Mouse (Mus musculus) small intestine, adult 2 months (tissue): ENCODE data around the gene Lrrc28.

Experiments
- CTCF ChIP-seq: fragments of 200-500 bp; IDR thresholded peaks from 2 replicates; pipeline ENCODE4 v1.5.1; 2012; ENCODE audit warnings: low read depth, mild to moderate bottlenecking, control low read depth, inconsistent platforms, low read length, moderate library complexity, mixed read lengths; ENCODE audit not compliant: insufficient replicate concordance, insufficient read length; ENCODE audit errors: extremely low read depth
- POLR2A ChIP-seq: fragments of 200-500 bp; IDR thresholded peaks from 2 replicates; pipeline ENCODE4 v1.6.1; 2012; ENCODE audit warnings: low read depth, mild to moderate bottlenecking, control low read depth, inconsistent platforms, low read length, moderate library complexity

GRCm38 (mm10) chr7:67636161-67636560 lies 8.9 kb downstream of the Lrrc28 start:
- TF ChIP-seq CTCF (no peak), POLR2A (no peak)
